Mouse (Mus musculus) cerebellum, postnatal 10 days (tissue): Measurements from ENCODE around the gene Vstm4.
A peak's percentile ranks its signal among the peaks of the same experiment; 100 is the strongest.

Source experiments
- DNase-seq, 2 experiments: peaks; one replicate each; pipeline ENCODE4 v3.0.0; 2021; ENCODE audit warnings: mixed read lengths in 2 of 2

Vstm4 gene

DNA sequence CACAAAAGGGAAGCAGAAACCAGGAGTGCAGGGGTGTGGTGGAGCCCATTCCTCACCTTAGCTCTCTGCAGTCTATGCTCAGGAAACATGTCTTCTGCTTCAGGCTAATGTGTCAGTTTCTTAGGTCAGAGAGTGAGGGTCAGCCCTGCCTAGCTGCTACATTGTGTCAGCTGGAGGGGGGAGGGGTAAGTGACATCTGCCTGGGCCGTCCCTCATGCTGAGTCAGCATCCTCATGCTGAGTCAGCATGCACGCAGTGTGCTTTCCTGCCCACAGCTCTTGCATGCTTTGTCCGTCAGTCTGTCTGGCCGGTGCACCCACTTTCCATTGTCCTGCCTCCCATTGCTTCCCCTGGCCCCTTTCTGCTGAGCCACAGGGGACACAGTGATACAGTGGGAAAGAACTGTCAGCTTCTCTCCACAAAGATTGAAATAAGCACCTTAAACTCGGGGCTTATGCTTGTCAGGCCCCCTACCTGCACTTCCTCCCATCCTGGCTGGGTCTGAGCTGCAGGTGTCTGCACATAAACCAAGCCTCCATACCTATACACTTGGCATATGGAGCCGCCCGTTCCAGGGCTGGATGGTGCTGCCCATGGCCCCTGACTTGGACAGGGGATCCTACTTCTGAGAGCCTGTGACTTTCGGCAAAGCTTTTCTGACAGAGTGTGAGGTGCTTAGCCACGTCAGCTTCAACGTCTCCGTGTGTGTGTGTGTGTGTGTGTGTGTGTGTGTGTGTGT is 3.4 kb downstream of the Vstm4 start:
- peak in 1 of 2 experiments; percentile 31 for DNase-seq

DNA sequence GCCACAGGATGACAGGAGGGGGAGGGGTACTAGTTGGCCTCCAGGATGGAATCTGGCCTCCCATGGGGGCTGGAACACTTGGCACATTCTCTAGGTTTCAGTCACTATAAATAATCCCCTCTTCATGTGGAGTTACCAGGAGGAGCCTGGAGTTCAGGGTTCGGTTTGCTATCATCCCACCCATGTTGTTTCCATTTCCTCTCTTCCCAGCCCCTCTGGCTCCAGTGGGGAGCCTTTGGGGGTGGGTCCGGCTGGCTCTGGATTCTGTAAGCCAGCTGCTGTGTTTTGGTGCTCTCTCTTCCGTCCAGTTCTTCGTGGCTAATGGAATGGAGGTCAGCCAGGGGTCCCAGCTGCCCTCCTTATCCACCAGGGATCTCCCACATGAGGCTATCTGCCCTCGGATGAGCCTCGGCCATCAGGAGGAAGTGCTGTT is 4.6 kb downstream of the Vstm4 start:
- peak; percentile 58 to 61 for DNase-seq

DNA sequence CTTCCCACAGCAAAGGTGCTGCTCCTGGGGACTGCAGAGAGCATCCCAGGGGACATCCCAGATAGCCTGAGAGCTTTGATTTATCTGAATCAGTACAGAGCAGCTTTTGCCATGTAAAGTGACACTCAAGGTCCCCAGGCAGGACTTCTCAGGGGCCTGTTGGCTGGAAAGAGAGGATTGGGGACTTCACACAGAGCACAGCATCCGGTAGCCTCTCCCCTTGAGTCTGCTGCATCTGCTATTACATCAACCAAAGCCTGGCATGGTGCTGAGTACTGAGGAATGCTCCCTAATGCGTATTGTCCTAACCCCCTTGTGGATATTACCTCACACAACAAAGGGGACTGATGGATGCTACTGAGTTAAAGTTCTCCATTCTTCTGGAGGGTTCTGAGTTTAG is 5.1 kb downstream of the Vstm4 start:
- no peak for DNase-seq

DNA sequence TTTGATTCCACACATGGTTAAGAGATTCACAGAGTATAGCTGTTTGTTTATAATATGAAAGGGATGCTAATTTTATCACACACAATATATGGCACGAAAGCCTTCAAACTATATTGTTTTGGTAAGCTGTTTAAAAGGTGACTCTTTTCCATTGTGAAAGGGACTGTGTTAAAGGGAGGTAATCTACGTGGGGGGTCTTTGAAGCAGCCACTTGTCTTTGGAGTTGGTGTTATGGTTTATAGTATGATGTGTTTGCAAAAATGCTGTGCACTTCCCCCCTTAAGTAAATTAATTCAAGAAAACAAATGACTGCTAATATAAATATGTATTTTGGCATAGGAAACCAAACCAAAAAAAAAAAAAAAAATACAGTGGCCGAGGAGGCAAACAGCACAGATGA is 8.8 kb downstream of the Vstm4 start:
- no peak for DNase-seq

DNA sequence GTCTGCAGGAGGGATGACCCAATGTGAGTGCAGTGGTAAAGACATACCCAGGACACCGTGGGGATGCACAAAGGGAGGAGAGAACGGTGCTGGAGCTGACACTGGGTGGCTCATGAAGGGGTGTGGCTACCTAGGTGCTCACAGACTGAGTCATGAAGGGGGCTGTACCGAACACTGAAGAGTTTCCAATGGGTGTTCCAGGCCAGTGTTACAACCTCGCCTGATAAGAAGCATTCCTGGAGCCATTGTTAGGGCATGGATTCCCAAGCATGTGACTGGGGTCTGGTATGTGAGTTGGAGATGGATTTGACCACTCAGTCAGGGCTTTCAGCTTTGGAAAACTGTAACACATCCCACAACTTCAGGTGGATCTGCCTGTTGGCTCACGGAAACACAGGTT is 15.4 kb downstream of the Vstm4 start:
- no peak for DNase-seq

DNA sequence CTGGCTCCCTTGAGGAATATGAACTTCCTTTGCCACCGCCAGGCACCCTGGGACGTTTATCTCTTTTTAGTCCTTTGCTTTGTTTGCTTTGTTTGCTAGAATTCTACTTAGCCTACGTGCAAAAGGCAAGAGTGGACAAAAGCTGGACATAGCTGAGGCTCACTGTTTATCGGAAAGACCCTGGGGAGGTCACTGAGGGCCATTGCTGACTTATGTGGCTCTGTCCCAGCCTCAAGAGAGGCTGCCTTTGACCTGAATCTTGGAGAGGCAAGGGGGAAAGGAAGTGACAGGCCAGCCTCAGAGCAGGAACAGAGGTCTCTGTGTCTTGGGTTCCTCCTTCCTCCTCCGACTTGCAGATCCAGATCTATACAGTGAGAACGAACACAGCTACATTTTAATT is 21.0 kb downstream of the Vstm4 start:
- no peak for DNase-seq

DNA sequence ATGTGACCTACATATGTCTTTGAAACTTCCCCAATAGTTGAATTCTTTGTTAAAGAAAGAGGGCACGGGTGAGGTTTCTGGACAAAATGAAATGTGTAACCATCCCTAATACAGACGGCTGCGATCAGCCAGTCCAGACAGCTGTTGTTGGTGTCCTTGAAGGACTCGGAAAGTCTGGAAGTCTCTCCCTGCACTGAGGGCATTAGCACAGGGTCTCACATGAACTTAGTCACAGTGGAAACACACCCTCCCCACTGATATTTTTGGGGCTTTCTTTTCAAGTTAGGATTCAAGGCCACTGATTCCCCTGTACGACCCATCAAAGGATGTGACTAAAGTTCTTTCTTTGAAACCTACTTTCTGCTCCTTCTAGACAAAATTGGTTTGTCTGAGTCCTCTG is 23.8 kb downstream of the Vstm4 start:
- DNase-seq = no peak

DNA sequence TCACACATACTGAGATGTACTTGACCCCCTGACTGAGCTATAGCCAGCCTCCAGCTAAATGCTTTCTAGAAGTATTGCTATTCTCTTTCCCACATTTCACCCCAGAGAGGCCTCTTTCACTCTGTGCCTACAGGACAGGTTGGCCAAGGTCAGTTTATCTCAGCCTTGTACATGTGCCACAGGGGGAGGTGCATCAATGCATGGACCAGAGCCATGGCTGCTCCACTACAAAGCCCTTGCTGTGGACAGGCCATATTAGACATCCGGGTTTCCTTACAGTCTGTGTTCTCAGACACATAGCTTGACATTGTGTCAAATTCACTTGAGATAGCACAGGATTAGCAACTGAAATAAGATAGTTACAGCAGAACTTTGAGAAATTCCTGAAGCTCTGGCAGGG is 25.1 kb downstream of the Vstm4 start:
- peak in 1 of 2 experiments; percentile 24 for DNase-seq

DNA sequence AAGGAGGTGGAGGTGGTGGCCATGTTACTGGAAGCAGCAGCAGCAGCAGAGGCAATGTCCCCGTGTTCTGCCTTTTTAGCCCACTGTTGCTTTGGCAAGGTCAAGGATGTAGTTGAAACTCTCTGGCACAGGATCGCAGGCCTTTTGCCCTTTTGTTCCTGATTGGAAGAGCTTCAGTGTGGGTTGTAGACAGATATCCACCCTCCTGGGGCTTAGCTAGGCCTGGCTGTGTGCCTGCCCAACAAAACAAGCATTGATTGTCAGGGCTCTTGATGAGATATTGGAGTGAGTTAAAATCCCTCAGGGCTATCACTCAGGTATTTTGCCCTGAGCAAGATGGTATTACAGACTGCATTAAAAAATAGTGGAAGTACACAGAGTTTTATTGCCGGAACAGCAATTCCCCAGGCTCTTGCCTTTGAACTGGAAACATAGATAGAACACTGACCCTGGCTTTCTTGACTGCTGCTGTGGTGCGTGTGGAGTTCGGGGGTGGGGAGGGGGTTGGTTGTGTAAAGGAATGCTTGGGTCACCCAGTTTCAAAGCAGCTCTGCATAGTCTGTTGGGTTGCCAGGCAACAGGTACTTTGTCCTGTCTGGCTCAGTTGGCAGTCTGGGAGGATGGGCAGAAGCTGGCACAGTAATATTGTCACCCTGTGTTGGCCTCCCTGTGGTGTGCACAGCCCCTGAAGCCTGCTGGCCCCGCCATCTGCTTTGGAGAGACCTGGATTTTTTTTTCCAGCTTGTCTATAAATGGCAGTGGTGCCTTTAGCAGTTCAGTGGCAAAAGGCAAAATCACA is 32.5 kb downstream of the Vstm4 start:
- peak; percentile 71 to 85 for DNase-seq

DNA sequence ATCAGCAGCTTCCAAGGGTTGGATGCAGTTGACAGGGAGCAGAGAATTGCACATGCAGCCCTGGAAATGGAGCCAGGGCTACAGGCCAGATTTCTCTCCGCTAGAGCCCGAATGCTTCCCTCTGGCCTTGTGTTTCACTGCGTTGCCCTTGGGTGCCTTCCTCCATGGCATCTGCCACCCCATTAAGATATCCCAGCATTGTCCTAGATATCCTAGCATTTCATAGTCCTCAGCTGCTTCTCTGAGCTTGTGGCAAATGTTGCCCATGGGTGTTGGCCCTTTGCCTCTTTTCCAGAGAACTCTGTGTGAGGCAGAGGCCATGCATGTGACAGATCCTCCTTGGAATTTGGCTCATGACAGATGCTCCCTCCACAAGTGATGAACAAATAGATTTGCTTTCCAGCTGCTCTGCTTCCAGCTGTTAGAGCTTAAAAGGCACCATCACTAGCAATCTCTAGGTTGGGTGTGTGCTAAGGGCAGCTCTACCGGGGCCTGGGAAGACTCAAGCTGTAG is 37.8 kb downstream of the Vstm4 start:
- DNase-seq = peak; percentile 75 to 80

DNA sequence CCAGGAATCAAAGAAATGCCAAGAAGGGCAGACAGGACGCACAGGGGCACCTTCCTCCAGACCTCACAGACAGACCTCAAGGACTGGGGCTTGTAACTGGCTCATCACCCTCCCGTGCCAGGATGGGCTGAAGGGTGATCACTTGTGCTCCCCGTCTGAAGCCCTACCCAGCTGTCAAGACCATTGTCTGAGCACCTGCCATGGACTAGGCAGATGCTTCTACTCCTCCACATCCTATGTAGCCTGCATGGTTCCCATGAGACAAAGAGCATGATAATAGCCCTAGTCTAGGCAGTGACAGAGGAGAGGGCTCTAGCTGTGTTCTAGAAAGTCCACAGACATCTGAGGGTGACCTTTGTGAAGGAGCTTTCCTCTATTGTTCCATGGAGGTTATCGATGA is 38.3 kb downstream of the Vstm4 start:
- DNase-seq = peak; percentile 19 to 24

DNA sequence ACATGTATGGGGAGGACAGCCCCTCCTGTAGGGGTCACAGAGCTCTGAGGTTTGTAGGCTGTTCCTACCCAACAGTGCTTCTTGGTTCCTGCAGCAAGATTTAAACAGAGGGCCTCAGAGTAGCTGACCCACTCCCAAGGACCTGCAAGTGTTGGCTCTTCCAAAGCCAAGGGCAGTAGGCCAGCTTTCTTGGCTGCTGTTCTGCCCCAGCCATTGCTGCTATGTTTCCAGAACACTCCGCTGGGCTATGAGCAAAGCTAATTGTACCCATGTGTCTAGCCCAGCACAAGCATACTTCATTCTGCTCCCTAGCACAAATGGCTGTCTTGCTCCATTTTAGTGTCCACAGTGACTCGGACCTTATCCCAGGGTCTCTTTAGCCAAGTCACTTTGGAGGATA is 40.3 kb downstream of the Vstm4 start:
- DNase-seq = peak; percentile 81 to 89

DNA sequence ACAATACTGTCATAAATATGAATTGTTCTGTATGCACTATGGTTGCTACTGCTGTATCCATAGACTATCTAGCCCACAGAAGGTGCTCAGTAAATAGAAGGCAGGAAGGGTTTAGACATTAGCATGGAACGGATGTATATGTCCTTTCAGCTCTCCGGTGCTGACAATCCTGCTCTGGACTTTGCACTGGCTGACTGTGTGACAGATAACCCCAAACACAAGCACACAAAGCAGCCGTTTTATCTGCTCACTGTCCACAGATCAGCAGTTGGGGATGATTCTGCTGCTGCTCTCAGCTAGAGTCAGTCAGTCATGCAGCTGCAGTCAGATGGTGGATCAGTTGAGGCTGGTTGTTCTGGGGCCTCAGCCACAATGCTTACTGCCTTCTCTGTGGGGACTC is 46.6 kb downstream of the Vstm4 start:
- DNase-seq = no peak

DNA sequence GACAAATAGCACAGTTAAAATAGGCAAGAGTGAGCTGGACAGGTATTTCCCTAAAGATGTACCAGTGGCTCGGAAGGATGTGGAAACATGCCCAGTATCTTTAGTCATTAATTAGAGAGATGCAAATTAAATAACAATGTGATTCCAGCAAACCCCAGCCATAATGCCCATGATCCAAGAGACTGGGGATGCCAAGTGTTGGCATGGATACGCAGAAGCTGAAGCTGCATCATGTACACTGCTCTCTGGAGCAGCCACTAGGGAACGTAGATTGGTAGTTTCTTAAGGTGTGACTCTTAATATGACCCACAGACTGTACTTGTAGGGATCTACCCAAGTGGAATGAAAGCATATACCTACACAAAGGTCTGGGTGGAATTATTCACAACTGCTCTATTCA is 50.0 kb downstream of the Vstm4 start:
- peak; percentile 50 to 60 for DNase-seq

DNA sequence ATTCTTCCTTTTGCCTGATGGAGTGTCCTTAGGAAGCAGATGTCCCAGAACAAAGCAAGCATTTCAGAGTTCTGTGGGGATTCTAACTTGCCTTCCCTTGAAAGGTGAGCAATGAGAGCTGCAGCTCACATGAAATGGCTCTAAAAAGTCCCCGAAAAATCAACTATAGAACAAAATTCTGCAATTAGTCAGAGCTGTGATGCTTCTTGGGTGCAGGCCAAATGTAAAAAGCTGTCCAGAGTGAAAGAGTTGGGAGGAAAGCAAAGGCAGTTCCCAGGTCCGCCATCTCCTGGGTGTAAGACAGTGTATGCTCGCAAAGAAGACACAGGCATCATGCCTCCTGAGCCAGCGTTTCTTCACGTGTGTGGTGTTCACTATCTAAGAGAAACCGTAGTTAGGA is 52.6 kb downstream of the Vstm4 start:
- no peak for DNase-seq

DNA sequence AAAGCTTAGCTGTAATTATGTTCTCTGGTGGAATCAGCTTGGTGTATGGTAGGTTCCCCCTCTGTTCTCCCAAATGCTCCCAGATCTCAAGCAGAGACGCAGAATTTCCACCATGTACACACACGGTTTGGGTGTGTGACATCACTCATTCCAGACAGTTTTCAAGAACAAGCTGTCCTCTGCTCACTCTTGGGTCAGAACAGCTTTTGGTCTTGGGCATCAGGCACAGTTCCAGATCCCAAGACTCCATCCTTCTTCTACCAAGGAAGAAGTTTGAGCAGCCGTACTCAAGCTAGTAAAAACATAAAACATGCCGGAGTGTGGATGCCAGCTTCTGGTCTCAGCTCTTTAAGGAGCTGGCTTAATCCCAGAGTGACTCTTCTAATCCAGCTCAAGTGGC is 54.6 kb downstream of the Vstm4 start:
- DNase-seq = no peak

DNA sequence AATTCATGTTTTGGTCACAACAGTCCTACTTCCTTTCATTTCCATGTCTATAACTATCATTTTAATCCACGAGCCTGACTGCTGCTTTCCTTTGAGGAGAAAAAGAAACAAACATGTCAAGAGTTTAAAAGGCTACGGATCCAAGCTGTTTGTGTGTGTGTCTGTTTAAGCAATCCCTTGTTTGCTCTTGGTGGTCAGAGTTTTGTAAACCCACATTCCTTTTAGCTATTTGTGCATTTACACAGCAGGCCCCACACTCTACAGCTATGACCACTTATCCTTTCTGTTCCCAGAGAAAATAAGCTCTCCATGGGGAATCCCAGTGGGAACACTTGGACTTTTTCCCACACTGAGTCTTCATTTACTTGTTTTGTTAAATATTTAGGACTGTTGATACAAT is 58.8 kb downstream of the Vstm4 start:
- no peak for DNase-seq

DNA sequence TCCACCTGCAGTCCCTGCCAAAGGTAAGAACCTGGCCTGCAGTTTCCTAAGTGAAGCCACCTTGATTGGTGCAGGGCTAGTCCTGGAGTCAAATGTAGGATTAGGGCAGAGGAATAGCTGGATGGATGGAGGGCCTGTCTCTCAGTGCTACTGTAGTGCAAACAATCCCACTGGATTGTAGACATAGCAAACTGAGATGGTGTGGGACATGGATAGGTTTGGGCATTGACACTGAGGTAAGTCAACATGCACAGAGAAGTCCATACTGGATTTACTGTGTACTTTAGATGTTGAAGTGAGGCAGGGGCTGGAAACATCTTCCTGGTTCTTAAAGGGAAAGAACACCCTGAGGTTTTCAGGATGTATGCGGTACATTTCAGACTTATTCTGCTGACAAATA is 61.4 kb downstream of the Vstm4 start:
- no peak for DNase-seq

DNA sequence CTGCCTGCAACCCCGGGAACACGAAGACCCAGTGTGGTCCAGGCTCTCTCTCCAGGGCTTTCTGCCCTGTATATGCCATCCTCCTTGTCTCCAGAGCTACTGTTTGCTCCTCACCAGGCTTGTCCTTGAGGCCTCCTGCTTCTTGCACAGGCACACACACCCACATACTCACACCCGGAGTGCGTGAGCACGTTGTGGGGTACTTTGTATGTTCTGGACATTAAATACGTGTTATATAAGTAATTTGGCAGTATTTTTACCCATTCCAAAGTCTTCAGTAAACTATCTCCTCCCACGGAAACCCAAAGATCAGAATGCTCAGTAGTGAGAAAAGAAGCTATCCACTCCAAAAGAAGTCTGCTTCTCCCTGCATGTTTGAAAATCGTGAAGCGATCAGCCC is 67.3 kb downstream of the Vstm4 start:
- DNase-seq = no peak

DNA sequence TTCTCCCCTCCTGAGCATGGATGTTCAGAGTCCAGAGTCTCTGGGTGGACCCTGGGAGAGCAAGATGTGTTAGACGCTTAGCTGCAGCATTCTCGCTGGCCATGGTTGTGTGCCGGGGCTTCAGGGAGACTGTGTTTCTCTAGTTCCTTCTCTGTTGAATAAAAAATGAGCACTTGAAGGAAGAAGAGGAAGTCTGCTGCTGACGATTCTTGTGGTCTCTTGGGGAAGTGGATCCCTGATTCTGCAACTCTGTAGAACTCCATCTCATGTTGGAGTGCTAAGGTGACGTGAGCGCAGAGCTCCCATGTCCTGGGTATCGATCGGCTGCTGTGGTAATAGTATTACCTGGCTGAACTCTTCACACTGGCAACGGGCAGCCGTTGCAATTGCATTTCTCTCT is 75.2 kb downstream of the Vstm4 start:
- DNase-seq = no peak

DNA sequence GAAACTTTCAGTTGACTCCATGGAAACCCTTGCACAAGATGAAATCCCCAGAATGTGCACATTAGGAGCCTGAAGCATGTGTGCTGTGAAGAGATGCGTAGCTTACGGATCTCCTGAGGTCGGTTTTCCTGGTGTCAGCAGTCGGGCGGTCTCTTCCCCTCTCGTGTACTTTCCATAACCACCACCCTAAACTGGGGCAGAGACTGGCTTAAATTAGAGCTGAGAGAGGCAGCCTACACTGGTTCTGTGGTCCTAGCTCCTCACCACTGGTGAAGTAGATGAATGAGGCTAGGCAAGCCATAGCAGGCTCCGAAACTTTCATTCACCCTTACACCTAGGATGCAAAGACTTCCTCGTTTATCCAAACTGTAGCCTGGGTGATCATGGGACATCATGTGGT is 75.7 kb downstream of the Vstm4 start:
- no peak for DNase-seq

DNA sequence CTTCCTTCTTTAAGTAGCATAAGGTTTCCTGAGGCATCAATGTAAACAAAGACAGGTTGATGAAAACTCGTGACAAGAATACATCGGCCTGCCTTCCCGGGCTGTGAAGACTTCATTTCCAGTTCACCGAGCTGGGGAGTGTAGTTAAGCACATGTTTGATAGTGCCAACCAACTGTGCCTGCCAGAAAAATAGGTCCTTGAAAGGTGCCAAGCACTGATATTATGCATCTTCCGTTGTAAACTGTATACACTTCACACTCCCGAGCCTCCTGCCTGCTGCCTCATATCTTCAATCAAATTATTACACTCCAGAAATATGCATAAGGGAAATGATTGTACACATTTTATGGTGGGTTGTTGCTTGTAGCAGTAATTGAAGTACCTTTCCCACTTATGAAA is 77.5 kb downstream of the Vstm4 start:
- DNase-seq = no peak

DNA sequence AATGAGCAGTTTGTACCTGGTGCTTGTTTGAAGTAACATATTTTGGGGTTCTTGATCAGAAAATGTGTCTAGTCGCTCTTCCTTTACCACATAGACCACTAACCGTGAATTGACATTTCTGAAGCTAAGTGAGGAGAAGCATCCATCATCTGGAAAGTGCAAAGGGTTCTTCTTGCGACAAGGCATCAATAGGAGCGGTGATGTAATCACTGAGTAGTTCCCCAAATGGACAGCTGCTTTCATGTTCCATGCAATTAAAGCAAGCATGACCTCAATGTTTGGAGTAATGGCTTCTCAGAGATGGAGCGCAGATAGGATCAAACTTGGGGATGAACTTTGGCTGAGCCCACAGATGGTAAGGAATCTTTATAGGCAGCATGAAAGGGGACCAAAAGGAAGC is 82.7 kb downstream of the Vstm4 start:
- DNase-seq = no peak

DNA sequence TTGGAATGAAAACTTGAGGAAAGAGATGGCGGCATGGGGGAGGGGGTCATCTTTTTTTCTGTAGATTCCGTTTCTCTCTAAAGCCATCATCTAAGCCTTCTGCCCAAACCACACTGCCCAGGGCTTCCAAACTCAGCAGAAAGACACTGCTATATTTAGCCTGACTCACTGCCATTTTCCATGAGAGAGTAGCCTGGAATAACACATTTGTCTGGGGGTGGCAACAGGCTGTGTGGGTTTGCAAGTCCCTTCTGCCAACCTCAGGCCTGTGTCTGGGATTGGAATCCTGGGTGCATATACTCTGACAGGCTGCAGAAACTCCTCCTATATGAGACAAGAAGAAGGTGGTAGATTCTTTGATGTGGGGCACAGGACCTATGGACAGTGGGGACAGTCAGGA is 91.0 kb downstream of the Vstm4 start:
- DNase-seq = peak; percentile 12 to 17
